Mouse (Mus musculus): ENCODE data around the gene Tyrp1. TPM values are rescaled to one million over a fixed set of nuclear protein-coding genes. Genes with fewer than 3 reads are reported as not detected.

The Tyrp1 gene
- not detected in 2 replicates for polyA plus RNA-seq (2016; fragmentation: Nextera tagmentation; extraction: Ambion mirVana)

DNA sequence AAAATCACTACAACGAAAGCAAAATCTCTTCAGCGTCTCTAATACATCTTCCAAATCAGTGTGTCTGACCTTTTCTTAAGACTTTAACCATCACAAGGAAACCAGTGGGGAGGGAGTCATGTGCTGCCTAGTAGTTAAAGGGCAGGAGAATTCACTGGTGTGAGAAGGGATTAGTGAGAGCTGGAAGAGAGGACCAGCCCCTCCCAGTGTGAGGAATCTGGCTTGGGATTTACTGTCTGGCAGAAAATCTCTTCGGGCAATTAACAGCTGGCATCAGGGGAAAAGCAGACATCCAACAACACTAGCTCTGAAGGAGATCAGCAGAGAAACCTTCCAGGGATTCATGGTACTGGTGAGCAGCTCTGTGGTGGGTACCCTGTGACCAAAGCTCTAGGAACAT lies at the start of gene Tyrp1:
TSS of gene Tyrp1 (plus strand) at position 74 of the 400 bp plus-strand sequence.
- H3K9me3 ChIP-seq (replicated peaks): no peaks in the 10 kb centered on the region
- H3K36me3 ChIP-seq: no peaks in the 10 kb centered on the region
- no peak for ATAC-seq
- no peaks in the 10 kb centered on the region for H3K27me3 ChIP-seq (replicated peaks)
- H3K27ac ChIP-seq: no peak within 1 kb of the TSS
- no peak within 1 kb of the TSS for H3K9ac ChIP-seq
- no peaks in the 10 kb centered on the region for H3K4me1 ChIP-seq
- WGBS (ENCODE audit: insufficient replicate concordance): 47% methylated on average over 3 of the region's 3 CpGs
- H3K4me2 ChIP-seq: no peak within 1 kb of the TSS
- no peak within 1 kb of the TSS for H3K4me3 ChIP-seq

DNA sequence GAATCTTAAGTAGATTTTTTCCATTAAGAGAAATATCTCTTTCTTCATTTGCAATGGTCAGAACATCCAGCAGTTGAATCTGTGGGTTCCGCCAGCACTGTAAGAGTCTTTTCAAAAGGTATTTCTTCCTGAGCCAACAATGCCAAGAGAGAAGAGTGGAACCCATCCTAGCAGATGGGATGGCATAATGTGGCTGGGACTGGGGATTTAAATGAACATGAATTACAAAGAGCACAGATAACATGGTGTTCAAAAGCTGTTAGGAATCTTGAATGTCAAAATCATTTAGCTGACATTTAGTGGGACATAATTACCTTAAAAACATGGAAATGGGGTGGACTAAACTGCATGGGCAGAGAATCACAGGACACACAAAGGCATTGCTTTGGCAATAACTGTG lies 45.6 kb upstream of the Tyrp1 start:
- 76% methylated on average over 1 of the region's 1 CpGs for WGBS (ENCODE audit: insufficient replicate concordance)

GRCm38 (mm10) chr4:80819511-80819910 lies 14.4 kb upstream of the Tyrp1 start:
- Histone ChIP-seq H3K9ac (no peak overlapping the region), H3K4me2 (no peak overlapping the region), H3K27me3 (replicated peaks) (no peaks in the 10 kb centered on the region), H3K36me3 (no peaks in the 10 kb centered on the region), H3K9me3 (replicated peaks) (no peaks in the 10 kb centered on the region), H3K4me1 (no peaks in the 10 kb centered on the region), H3K27ac (no peak overlapping the region), H3K4me3 (no peak overlapping the region)
- ATAC-seq: no peak

More for the DNA sequence above, 45.6 kb upstream of the Tyrp1 start:
- H3K4me2 ChIP-seq: no peak overlapping the region
- H3K4me3 ChIP-seq: no peak overlapping the region
- no peaks in the 10 kb centered on the region for H3K27me3 ChIP-seq (replicated peaks)
- H3K36me3 ChIP-seq: no peaks in the 10 kb centered on the region
- no peak overlapping the region for H3K9ac ChIP-seq
- no peaks in the 10 kb centered on the region for H3K4me1 ChIP-seq
- no peak overlapping the region for H3K27ac ChIP-seq
- ATAC-seq: no peak
- H3K9me3 ChIP-seq (replicated peaks): no peaks in the 10 kb centered on the region

GRCm38 (mm10) chr4:80821945-80822344 lies 12.0 kb upstream of the Tyrp1 start:
- H3K36me3 ChIP-seq: no peaks in the 10 kb centered on the region
- H3K9me3 ChIP-seq (replicated peaks): no peaks in the 10 kb centered on the region
- H3K27me3 ChIP-seq (replicated peaks): no peaks in the 10 kb centered on the region
- no peak overlapping the region for H3K4me3 ChIP-seq
- no peak overlapping the region for H3K4me2 ChIP-seq
- H3K27ac ChIP-seq: no peak overlapping the region
- H3K4me1 ChIP-seq: no peaks in the 10 kb centered on the region
- H3K9ac ChIP-seq: no peak overlapping the region
- ATAC-seq: no peak
- WGBS (ENCODE audit: insufficient replicate concordance): 63% methylated on average over 3 of the region's 3 CpGs

- ATAC-seq: no peak
- H3K4me1 ChIP-seq: no peaks in the 10 kb centered on the region
- no peaks in the 10 kb centered on the region for H3K27me3 ChIP-seq (replicated peaks)
- no peaks in the 10 kb centered on the region for H3K9me3 ChIP-seq (replicated peaks)
- WGBS (ENCODE audit: insufficient replicate concordance): 49% methylated on average over 2 of the region's 2 CpGs
- no peaks in the 10 kb centered on the region for H3K36me3 ChIP-seq
- no peak overlapping the region for H3K4me3 ChIP-seq
- no peak overlapping the region for H3K27ac ChIP-seq
- H3K4me2 ChIP-seq: no peak overlapping the region
- H3K9ac ChIP-seq: no peak overlapping the region
Observed at GRCm38 (mm10) chr4:80828232-80828631, 5.7 kb upstream of the Tyrp1 start.

DNA sequence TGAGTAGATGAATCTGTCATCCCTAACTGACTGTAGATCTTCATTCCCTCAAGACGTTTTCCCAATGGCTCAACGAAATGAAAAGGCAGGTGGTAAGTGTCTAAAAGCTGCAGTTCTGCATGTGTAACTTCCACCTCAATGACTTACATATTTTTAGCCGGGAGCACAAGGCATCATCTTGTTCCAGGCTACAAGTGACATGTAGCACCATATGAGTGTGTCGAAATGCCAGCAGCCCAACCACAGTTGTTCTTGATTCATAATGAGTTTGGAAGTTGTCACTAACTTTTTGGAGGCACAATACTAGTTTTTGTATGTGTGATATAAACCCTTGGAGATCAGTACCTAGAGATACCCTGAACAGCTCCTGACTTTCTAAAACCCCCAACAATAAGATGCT lies 5.4 kb downstream of the Tyrp1 start:
- Histone ChIP-seq H3K4me2 (no peak overlapping the region), H3K9me3 (replicated peaks) (no peaks in the 10 kb centered on the region), H3K27ac (no peak overlapping the region), H3K9ac (no peak overlapping the region), H3K4me3 (no peak overlapping the region), H3K27me3 (replicated peaks) (no peaks in the 10 kb centered on the region), H3K4me1 (no peaks in the 10 kb centered on the region), H3K36me3 (no peaks in the 10 kb centered on the region)
- no peak for ATAC-seq
- WGBS (ENCODE audit: insufficient replicate concordance): 65% methylated on average over 4 of the region's 4 CpGs

DNA sequence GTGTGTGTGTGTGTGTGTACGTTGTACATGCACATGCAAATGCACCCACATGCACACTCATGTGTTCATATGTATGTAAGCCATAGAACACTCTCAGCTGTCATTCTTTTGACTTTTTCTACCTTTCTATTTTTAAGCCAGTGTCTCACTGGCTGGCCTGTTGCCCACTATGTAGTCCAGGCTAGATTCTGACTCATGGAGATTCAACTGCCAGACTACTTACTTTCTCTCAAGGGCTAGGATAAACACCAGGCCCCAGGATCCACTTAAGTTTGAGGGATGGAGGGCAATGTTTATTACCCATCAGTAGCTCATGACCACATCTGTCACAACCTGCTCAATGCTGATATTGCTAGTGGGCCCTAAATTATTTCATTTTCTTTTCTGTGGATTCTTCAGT lies 8.1 kb downstream of the Tyrp1 start:
- H3K4me2 ChIP-seq: no peak overlapping the region
- no peaks in the 10 kb centered on the region for H3K4me1 ChIP-seq
- no peaks in the 10 kb centered on the region for H3K36me3 ChIP-seq
- no peak for ATAC-seq
- no peak overlapping the region for H3K9ac ChIP-seq
- no peak overlapping the region for H3K27ac ChIP-seq
- no peaks in the 10 kb centered on the region for H3K9me3 ChIP-seq (replicated peaks)
- WGBS (ENCODE audit: insufficient replicate concordance): 30% methylated on average over 1 of the region's 1 CpGs
- no peak overlapping the region for H3K4me3 ChIP-seq
- H3K27me3 ChIP-seq (replicated peaks): no peaks in the 10 kb centered on the region

- no peak for ATAC-seq
- H3K9me3 ChIP-seq (replicated peaks): no peaks in the 10 kb centered on the region
- no peaks in the 10 kb centered on the region for H3K4me1 ChIP-seq
- H3K9ac ChIP-seq: no peak overlapping the region
- no peak overlapping the region for H3K4me2 ChIP-seq
- no peak overlapping the region for H3K27ac ChIP-seq
- H3K27me3 ChIP-seq (replicated peaks): no peaks in the 10 kb centered on the region
- H3K36me3 ChIP-seq: no peaks in the 10 kb centered on the region
- H3K4me3 ChIP-seq: no peak overlapping the region
Observed at GRCm38 (mm10) chr4:80843752-80844151, 9.8 kb downstream of the Tyrp1 start.

DNA sequence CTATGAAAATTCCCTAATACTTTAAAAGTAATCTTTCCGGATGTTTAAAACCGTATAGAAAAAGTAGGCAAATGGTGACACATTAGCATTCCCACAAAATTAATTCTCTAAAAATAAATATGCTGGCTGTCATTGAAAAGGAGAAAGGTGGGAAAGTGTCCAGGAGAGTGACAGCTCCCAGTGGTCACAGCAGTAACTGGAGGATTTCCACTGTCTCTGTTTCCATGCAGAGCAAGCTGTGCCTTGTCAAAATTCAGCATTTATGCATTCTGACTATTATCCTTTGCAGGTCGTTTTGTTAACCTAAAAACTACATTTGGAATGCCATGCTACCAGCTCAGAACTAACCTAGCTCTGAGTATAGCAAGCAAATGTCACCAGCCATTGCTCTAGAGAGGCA lies 12.1 kb downstream of the Tyrp1 start:
- H3K36me3 ChIP-seq: no peaks in the 10 kb centered on the region
- ATAC-seq: no peak
- WGBS (ENCODE audit: insufficient replicate concordance): 54% methylated on average over 3 of the region's 3 CpGs

DNA sequence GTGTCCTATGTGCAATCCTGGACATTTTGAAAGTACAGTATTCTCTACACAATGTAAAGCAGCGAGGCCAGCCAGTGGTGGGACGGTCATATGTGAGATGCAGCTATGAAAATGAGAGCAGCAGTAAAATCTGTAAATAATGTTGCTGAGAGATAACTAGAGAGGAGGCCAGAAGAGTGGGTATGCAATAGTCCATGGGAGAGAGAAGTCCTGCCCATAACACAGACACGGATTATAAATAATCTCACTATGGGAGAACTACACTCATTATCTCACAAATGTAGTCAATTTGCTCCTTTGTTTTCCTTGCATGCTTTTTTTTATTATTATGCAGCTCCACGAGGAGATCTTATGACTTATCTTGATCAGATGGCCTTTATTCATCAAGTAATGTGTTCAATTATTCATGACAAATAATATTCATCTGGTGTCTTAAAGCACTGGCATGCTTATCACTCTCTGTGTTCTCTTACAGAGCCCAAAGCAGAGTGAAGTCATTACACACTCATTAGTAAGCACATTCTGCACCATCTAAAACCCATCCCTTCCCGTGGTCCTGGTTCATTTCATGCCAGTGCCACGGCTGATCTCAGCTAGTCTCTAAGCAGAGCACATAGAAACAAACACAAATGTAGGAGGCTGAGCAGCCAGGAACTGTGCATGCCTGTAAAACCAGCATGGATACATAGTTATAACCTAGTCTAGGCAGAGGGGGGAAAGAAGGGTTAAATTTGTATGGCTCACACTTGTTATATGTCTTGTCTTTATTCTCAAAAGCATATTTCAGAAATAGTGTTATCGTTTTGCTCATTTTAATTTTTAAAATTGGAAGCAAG lies 18.9 kb downstream of the Tyrp1 start:
- H3K9ac ChIP-seq: no peak overlapping the region
- no peak overlapping the region for H3K4me3 ChIP-seq
- H3K36me3 ChIP-seq: no peaks in the 10 kb centered on the region
- no peak overlapping the region for H3K27ac ChIP-seq
- H3K27me3 ChIP-seq (replicated peaks): no peaks in the 10 kb centered on the region
- no peak overlapping the region for H3K4me2 ChIP-seq
- ATAC-seq: no peak
- no peaks in the 10 kb centered on the region for H3K9me3 ChIP-seq (replicated peaks)
- WGBS (ENCODE audit: insufficient replicate concordance): 61% methylated on average over 7 of the region's 7 CpGs
- no peaks in the 10 kb centered on the region for H3K4me1 ChIP-seq

More for the DNA sequence above, 12.1 kb downstream of the Tyrp1 start:
- H3K9ac ChIP-seq: no peak overlapping the region
- H3K9me3 ChIP-seq (replicated peaks): no peaks in the 10 kb centered on the region
- H3K4me3 ChIP-seq: no peak overlapping the region
- no peaks in the 10 kb centered on the region for H3K27me3 ChIP-seq (replicated peaks)
- H3K4me2 ChIP-seq: no peak overlapping the region
- H3K4me1 ChIP-seq: no peaks in the 10 kb centered on the region
- H3K27ac ChIP-seq: no peak overlapping the region

DNA sequence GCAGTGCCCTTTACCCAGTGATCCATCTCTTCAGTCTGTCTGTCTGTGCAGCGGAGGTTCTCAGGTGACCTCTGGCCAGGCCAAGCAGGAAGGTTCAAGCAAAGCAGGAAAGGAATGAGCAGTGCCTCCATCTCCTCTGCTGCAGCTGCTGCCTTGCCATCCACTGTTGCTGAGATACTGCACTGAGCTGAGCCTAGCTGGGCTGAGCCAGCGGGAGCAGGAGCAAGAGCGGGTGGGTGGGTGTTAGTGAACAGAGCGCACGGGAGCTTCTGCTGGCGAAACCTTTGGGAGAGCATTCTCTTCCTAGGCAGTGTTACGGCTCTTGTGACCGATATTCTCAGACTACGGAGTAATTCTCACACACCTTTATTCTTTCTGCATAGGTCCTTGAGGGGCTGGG lies 21.6 kb downstream of the Tyrp1 start:
- Histone ChIP-seq H3K27ac (no peak overlapping the region), H3K9me3 (replicated peaks) (no peaks in the 10 kb centered on the region), H3K4me2 (no peak overlapping the region), H3K4me1 (no peaks in the 10 kb centered on the region), H3K4me3 (no peak overlapping the region), H3K27me3 (replicated peaks) (no peaks in the 10 kb centered on the region), H3K36me3 (no peaks in the 10 kb centered on the region), H3K9ac (no peak overlapping the region)
- no peak for ATAC-seq
- 67% methylated on average over 9 of the region's 9 CpGs for WGBS (ENCODE audit: insufficient replicate concordance)

DNA sequence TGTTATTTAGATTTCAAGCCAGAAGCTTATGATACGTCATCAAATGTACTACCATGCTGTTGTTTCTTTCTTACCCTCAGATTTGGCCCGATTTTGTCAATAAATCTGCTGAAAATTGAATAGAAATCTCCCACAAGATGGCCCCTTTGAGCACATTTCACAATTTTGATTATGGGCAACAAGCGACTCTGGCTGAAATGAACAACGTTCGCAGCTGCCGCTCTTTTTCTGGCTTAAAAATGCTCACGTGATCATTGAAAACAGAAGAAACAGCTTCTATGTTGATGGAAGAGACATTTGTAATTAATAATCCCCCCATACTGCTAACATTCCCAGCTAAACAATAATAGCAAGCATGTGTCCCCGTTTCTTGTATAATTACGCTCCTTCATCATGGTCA lies 29.0 kb downstream of the Tyrp1 start:
- ATAC-seq: no peak
- Histone ChIP-seq H3K27me3 (replicated peaks) (no peaks in the 10 kb centered on the region), H3K9me3 (replicated peaks) (no peaks in the 10 kb centered on the region), H3K36me3 (no peaks in the 10 kb centered on the region), H3K4me1 (peaks cover 4% of the 10 kb centered on the region; the same call in 1 of the 2 replicates), H3K4me3 (no peak overlapping the region), H3K4me2 (no peak overlapping the region), H3K9ac (no peak overlapping the region), H3K27ac (no peak overlapping the region)
- WGBS (ENCODE audit: insufficient replicate concordance): 80% methylated on average over 9 of the region's 9 CpGs

DNA sequence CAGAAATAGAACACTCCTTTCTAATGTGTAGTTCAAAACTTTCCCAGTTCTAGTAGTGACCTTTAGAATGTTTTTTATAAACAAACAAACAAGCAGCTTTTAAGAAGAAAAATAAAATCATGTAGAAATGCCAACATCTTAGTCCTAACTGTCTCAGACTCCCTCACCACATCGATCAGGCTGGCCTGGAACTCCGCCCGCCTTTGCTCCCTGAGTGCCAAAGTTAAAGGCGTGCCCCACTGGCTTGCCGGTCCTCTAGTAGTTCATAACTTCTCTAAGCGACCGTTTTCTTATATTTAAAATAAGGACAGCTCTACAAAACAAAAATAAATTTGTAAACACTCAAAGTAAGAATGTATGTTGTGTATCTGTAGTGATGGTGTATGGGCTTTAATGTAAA lies 30.0 kb downstream of the Tyrp1 start:
- Histone ChIP-seq H3K4me2 (no peak overlapping the region), H3K9me3 (replicated peaks) (no peaks in the 10 kb centered on the region), H3K27me3 (replicated peaks) (no peaks in the 10 kb centered on the region), H3K36me3 (no peaks in the 10 kb centered on the region), H3K27ac (no peak overlapping the region), H3K9ac (no peak overlapping the region), H3K4me3 (no peak overlapping the region), H3K4me1 (peaks cover 4% of the 10 kb centered on the region; the same call in 1 of the 2 replicates)
- ATAC-seq: no peak
- WGBS (ENCODE audit: insufficient replicate concordance): 51% methylated on average over 7 of the region's 7 CpGs
